Mouse (Mus musculus) induced T-regulatory cell, adult 2 months (primary cell): Measurements from ENCODE around the gene Mier1.
"Not testable (repeated sequence)": the region's sequence is repeated elsewhere in the genome, so short reads cannot be mapped to it uniquely, and the experiment has no call there.

ENCODE experiments used
- DNase-seq: peaks from one replicate; pipeline ENCODE4 v3.0.0-alpha.2; 2012; ENCODE audit warnings: low read depth

The Mier1 gene

DNA sequence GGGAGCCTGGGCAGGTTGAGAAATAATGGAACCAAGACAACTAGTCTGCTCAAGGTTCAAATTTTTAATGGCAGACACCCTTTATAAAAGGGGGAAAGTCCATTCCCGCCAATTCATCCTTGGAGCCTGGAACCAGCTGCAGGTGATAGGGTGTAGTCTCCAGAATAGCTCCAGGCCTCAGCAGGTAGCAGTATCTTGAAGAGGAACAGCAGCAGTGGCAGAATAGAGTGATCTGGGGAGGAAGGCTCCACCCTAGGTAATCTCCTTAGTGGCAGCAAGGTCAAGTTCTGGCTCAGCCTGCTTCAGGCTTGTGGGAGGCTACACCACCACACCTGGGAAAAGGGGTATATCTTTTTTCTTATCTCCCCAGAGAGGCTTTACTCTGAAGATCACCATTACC, 52.0 kb downstream of the Mier1 start:
- not testable (repeated sequence) for DNase-seq

DNA sequence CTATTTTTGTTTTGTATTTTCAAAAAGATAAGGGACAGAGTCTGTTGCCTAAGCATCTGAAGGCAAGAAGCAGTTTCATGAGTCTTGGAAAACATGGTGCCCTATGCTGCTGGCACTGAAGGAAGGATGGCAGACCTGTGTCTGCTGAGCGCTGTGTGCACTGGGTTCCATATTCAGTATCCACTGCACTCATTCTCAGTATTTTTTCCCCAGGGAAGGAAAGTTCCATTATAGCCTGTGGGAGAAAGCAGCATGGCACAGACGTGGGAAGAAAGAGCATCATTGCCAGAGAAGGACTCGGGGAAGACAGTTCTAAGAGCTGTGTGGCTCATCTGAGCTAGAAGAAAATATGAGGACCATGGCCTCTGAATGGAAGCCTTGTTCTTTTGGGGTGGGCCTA, 57.1 kb downstream of the Mier1 start:
- DNase-seq = no peak

DNA sequence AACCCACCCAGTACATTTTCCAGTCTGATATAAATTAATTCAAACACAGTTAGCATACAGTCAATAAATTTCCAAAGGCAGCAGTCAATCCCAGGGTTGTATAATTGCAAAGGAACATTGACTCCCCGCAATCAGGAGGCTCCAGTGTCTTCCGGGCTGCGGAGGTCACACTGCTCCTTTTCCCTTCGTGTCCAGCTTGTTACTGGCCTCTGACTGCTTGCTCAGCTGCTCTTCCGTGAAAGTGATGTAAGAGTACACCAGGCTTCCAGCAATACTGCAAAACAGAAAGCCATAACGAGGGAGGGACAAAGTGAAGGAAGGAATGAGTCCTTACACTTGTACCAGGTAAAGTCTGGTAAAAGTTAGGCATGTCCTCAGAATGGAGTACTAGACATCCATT, 59.3 kb downstream of the Mier1 start:
- no peak for DNase-seq

DNA sequence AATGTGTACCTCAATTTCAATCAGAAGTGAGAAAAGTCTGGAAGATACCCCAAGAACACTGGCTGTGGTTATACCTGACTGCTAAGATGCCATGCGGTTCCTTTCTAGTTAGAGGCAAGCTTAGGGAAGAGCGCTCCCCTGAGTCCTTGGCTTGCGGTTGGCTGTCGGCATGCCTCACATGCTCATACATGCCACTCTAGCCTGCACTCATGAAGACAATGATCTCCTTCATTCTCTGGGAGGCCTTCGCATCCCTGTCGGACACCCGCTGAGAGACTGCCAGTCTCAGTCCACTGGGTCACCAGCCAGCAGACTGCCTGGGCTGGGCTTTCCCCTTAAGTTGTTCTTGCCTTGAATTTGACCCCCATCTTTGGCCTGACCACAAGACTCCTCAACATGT, 59.8 kb downstream of the Mier1 start:
- DNase-seq = no peak

DNA sequence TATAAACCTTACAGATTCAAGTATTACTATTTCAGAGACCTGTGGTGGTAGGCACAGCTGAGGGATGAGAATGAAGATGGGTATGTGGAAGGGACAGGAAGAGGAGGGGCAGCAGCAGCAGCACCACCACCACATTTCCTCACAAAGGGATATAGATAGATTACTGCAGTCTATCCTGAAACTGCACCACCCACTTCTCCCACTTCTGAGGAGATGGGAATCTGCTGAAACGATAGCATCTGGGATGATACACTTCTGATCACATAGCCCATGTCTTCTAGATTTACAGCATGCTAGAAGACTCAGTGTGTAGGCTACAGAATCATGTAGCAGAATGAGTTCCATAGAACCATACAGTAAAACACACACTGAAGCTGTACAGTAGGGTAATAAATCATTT, 63.5 kb downstream of the Mier1 start:
- DNase-seq = no peak

DNA sequence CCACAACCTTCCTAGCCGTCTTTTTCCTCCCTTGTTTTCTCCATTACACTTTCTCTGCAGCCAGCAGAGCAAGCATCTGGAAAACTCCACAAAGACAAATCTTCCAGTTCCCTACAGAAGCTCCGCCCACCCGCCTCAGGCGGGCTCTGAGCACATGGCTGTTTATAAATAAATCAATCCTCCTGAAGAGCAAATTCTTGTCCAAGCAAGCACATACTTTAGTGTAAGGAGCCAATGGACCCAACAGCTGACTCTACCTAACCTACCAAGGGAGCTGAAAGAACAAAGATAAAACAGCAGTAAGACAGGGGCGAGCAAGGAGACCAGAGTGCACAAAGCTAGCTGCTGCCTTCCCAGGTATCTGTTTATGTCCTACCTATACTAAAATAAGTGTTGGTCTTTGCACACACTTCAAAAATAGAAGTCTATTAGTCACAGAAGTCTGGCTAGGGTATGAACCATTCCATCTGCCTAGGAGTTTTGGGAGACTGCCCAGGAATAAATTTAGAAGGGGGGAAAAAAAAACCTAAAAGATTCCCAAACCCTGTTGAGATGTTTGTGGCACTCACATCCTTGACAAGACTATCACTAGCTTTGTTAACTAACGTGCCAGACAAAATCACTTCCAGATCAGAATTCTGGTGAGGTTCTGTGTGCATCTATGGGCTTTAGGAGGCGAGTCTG, 64.6 kb downstream of the Mier1 start:
- no peak for DNase-seq

DNA sequence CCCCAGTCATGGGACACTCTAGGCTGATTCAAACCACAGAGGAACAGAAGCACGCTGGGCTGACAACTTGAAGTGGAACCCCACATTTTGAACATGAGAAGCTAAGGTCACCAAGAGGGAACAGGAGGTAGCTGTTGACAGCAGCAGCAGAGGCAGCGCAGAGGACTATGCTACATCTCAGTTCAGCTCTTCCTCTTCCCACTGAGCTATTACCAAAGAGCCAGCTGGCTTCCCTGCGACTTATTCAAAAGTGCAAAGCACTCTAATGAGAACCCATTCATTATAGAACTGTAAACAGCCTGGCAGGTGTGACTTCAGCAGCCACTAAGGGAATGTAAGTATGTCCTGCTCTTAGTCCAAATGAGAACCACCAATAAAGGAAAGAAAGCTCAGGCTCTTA, 65.4 kb downstream of the Mier1 start:
- no peak for DNase-seq

DNA sequence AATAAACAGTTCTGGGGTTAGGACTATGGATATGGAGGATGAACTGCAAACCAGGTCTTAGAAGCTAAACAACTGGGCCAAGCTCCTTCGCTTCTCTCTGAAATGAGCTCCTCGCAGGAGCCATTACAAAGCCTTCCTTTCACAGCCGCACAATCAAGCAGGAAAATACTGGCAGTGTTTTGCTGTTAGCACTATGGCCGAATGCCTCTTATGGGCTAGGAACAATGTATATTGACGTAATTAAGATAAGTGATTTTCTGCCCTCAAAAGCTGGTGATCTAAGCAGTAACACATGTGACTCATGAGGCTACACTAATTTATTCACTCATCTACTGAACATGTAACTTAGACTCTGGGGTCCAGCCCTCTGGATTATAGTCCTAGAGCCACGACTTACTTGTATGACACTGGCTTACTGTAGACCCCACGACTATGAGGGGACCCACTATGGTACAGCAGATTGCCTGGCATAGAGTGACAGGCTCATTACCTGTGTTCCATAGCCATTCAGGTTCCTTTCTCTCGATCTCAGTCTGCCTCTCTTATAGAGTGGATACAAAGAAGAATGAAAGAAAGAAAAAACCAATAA, 66.2 kb downstream of the Mier1 start:
- no peak for DNase-seq

DNA sequence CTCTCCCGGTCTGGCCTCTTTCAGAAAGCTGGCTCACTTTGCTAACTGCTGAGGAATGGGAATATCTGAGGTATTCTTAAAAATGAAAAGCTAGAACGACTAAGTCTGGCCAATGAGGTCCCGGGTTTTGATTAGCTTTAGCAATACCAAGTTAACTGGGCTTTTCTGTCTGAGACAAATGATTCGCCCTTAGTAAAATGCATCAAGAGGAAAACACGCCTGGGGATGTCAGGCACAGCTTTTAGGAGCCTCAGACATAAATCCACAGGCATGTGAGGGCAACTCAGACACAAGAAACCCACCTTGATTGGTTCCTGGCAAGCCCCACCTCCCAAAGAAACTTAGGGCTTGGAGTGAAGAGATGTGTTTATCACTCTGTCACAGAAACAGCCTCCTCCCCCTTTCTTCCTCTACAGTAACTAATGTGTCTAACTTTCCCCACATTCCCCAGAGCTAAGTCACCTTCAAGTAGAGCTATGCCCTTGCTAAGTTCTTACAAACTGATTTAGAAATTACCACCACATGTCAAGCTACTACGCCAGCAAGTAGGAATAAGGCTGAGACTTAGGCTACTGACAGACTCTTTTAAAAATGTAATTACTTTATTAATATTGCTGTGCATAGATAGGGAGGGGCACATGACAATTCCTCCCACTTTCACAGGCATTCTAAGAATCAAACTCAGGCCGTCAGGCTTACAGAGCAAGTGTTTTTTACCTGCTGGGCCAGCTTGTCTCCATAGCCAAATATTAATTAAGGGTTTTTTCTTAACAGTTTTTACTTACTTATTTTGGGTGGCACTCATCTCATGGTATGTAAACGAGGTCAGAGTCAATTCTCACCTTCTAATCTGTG, 74.8 kb downstream of the Mier1 start:
- no peak for DNase-seq

DNA sequence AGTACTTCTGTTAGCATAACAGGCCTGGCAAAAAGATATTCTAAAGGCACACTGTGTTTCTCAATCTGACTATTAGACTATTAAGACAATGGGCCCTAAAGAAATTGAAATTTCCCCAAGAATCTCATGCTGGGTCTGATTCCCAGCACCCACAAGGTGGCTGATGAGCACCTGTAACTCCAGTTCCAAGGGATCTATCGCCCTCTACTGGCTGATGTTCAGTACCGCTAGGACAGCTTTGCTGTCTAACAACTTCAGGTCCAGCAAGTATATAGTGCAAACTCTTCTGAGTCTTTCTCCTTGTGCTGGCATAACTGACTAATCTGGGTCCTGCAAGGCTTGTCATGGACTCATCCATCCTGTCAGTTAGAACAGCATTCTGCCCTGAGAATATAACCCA, 78.2 kb downstream of the Mier1 start:
- peak; percentile 27 for DNase-seq

DNA sequence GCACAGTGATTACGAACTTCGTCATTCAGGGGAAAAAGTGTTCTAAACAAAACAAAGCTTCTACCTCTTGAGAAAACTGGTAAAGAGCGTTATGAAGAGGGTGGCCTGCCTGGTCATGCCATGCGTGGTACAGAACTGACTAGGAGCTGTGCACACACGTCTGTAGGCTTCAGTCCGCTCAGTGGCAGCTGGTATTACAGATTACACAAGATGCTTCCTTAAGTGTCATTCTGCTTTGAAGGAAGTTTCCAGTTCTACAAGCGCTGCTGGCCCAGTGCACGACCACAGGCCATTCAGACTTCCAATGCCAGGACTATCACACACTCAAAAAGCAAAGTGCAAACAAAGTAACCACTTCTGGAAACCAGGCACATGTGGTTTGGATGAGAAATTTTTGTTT, 83.2 kb downstream of the Mier1 start:
- no peak for DNase-seq

DNA sequence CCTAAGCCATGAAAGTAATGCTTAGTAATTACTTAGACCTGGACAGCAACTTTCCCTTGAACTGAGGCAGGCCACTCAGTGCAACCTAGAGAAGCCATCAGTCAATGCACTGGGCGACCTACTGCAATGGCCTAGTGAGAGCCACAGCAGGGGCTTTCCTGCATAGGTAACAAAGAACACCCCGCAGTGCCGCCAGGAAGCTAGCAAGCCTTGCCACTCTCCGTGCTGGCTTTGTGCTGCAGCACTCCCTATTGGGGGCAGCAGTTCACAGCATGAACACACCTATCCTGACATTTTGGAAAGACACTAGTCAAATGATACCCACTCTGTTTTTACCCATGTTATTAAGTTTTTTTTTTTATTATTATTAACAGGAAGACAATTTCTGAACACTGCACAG, 84.9 kb downstream of the Mier1 start:
- no peak for DNase-seq

DNA sequence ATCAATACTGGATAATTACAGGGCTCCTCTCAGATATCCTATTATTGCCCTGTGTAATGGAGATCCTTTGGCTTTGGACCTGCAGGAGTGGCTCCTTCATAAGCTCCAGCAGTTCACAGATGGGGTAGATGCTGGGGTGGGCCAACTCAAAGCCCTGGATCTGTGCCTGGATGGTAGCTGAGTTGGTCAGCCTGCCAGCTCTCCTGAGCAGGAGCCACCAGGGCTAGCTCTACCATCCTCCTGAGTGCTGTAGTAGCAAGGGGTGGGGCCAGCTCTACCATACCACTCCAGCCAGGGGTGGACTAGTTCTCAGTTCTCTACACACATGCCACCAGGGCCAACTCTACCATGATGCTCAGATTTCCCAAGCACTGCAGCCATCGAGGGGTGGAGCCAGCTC, 85.9 kb downstream of the Mier1 start:
- no peak for DNase-seq

DNA sequence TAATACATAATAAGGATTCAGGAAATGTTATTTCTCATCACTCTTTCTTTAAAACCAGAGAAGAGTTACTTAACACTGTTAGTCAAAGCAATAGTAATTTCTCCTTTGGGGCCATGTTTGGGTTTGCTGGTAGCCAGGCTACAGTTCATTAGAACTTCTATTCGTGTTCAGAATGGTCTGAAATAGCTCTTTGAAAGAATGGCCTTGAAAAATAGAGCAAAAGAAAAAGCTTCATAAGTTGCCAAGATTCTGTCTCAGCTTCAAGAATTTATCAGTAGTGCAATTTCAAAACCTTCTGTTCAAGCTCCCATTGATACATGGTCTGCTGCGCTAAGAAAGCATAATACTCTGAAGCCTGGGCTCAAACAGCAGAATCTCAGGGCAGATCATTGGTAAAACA, 89.5 kb downstream of the Mier1 start:
- no peak for DNase-seq

DNA sequence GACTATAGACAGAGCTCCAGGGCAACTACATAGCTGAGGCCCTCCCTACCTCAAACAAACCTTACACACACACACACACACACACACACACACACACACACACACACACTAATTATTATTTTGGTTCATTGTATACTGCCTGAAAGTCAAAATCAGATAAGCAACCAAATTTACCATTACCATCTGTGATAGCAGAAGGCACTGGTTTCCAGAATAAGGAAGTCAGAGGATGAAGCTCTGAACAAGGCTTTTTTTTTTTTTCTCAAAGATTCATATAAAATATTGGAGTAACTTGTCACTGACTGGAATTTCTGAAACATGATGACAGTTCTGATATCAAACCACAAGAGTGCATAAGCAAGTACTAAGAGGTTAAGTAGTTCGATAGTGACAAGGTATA, 94.4 kb downstream of the Mier1 start:
- no peak for DNase-seq

DNA sequence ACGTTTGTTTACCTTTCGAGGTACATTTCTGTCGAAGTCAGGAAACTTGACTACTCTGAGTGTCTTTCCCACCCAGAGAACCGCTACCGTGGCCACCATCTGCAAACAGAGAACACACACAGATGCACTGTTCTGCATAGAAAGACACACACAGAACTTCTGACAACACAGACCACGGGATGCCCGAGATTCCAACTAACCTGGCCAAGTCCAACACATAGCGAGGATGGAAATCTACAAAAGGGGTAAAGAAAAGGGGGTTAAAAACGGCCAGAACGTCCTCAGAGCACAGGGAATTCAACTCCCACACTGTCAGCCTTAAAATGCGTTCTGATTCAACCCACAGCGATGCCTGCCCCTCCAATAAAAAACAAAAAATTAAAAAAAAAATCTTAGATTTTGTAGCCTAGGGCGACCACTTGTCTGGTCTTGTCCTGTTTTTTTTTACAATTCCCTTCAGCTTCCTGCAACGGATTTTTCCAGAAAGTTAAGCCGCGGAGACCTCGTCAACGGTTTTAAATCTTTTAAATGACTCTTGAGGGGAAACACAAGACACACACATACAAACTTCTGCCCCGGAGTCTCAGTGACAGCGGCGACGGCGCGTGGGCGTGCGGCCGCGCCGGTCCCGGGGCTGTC, 99.8 kb downstream of the Mier1 start:
- DNase-seq = peak; percentile 68

DNA sequence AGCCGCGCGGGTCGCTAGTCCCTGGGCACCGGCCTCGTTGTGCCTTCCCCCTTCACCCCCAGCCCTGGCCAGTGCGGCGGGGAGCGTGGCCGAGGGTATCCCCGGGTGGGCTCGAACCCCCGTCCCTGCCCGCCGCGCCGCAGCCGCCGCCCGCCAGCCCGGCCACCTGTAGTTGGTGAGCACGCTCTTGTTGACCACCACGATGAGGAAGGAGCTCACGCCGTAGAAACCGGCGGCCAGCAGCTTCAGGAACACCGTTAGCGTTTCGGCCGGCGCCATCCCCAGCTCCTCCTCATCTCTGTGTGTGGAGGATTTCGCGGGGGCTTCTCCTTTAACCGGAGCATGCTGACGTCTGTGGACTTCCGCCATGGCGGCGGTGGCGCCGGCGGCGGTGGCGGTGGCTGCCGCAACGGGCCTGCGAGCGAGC, 100.3 kb downstream of the Mier1 start:
- DNase-seq = peak; percentile 80
